Mouse (Mus musculus) retina, postnatal 7 days (tissue): Measurements from ENCODE around the gene Itpr3.

Source experiments
- DNase-seq: peaks from one replicate; pipeline ENCODE4 v3.0.0-alpha.2; 2012; ENCODE audit warnings: low read depth, low spot score

Itpr3 gene

DNA sequence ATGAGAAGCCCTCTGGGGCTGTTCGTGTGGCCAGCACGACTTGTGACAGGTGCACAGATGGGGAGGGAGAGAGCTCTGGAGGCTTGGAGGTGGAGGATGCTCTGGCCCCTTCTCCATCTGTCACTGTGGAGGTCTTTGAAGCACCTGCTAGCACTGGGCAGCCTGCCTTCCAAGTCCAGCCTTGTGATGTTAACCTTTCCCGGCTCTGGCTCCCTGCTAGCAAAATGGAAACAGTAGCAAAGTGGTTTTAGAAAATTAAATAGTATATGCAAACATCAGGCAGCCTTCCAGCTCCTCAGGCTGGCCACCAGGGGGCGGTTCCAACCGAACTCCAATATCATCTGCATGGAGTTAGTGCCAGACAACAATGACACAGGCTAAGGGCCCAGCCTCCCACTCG lies 14.5 kb downstream of the Itpr3 start:
- no peak for DNase-seq

DNA sequence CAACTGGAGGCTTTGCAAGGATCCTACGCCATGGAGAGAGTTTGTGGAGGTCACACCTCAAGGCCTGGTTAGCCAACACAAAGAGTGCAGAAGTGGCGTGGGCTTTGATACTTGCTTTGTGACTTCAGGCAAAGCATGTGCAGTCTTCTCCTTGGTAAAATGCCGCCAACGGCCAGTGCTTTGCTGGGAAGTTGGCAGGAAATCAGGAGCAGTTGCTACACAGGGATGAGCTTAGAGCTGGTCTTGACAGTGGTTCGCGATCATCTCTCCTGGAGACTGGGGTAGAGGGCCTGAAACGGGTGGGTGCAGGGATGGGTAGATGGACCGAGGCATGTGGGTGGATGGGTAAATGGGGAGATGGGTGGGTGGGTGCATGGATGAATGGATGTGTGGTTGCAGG lies 15.3 kb downstream of the Itpr3 start:
- DNase-seq = no peak

DNA sequence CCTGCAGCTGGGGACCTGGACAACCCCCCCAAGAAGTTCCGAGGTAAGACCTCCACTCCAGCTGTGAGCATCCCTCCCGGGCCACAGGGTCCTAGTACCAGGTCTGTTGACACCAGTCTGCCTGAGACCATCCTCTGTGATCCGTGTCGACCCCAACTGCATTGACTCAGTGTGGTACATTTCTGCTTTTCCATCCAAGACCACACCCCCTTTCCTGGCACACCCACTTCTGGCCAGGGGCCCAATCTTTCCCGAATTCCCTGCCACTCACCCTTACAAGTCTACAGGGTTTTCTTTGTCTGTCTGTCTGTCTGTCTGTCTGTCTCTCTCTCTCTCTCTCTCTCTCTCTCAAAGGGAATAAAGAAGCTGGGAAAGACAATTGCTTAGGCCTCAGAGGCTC lies 16.0 kb downstream of the Itpr3 start:
- DNase-seq = no peak

DNA sequence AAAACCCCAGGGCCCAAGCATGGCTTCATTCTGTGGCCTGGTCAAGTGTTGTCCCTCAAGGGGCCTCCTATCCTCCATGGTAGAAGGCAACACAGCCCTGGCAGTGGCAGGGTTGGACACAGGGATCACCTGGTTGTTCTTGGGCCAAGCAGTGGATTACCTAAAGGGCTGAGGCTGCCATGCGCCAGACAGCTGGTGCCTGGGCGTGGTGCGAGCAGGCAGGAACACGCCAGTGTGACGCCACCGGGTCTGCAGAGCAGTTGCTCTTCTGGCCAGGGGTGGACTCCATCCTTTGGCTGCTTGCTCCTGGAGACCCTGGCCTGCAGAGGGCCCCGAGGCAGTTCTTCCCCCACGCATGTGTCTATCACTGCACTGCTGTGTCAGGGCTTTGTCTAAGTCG lies 16.7 kb downstream of the Itpr3 start:
- DNase-seq = no peak

DNA sequence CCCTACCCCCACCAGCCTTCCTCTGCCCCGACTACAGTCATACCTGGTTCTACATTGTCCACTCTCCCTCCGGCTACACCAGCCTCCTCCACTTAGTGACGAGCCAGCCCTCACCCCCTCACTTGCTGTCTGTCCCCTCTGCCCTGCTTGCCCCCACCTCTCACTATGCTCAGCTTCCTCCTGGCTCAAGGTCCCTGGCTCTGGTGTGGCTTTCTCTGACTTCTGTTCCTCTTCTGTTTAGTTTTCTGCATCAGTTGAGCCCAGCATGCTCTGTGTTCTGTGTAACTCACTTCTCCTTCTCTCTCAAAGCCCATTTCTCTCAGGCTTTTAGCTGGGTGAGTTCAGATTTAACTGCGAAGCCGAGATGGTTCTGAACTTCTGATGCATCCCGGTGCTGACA lies 17.1 kb downstream of the Itpr3 start:
- no peak for DNase-seq

DNA sequence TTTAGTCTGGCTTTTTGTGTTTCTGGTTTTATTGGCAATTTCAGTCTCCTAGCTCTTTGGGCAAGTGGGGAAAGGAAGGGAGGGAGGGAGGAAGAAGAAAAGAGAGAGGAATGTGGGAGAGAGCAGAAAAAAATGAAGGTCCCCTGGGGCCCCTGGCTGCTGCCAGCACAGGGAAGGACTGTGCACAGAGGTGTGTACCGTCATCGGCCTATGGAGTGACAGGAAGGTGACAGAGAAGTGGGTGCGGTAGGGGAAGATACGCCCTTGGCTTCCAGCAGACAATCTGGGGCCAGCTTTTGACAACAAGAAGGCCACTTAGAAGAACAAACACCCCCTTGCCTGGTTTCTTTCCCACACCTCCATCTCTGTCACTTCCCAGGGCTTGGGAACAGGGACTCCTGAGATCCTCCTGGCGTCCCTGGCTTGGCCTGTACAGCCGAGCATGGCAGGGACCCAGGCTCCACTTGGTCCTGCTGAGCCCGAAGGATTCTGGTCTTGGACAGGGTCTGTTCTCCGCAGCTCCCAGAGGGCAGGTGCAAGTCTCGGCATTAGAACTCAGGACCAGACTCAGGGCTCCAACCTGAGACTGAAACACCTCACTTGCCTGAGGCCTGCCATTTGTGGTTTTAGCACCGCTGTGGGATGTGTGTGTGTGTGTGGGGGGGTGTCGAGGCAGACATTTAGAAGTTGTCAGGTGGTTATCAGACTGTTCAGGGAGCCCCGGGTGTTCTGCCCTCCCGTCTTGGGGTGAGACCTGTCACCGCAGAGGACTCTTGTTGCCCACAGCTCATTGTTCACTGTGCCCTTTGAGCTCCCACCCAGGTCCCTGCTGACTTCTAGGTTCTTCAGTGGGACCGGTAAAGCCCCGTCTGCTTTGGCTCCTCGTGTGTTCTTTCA lies 18.0 kb downstream of the Itpr3 start:
- DNase-seq = no peak

DNA sequence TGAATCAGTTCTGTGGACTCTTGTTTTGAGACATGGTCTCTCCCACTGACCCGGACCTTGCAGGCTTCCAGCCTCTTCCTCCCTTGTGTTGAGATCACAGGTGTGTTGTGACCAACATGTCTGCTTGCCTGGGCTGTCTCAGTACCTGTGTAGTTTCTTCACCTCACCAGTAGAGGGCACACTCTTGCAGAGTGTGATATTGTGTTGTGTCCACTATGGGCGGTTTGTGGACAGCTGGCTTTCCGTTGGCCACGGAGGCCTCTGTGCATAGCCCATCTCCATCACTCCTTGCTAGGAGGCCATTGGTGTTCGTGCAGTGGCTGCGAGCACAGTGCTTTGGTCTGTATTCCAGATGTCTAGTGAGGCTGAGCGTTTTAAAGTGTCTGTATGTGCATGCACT lies 20.0 kb downstream of the Itpr3 start:
- no peak for DNase-seq

DNA sequence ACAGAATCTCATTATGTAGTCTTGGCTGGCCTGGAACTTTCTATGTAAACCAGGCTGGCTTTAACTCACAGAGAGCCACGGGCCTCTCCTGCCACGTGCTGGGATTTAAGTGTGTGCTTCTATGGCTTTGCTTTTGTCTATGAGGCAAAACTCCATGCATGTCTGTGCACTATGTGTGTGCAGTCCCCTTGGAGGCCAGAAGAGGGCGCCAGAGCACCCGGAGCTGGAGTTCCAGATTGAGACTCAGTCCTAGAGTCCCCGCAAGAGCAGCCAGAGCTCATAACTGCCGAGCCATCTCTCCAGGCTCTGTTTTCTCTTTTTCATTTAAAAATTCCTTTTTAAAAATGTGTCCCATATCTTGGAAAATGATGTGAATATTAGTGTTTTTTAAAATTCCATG lies 20.8 kb downstream of the Itpr3 start:
- DNase-seq = no peak

DNA sequence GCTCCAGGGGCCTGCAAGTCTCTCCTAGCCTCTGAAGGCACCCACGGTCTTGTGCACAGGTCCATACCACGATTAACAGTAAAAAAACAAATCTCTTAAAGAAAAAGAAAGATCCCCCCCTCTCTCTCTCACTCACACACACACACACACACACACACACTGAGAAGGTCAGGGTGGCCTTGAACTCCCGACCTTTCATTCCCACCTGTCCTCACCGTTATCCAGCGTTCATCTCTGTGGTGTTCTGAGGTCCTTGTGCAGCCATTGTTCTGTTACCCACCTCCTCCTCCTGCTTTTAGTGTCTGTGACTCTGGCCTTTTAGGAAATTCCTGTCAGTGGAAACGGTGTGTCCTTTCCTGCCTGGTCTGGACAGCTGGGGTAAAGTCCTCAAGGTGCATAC lies 21.4 kb downstream of the Itpr3 start:
- DNase-seq = no peak

DNA sequence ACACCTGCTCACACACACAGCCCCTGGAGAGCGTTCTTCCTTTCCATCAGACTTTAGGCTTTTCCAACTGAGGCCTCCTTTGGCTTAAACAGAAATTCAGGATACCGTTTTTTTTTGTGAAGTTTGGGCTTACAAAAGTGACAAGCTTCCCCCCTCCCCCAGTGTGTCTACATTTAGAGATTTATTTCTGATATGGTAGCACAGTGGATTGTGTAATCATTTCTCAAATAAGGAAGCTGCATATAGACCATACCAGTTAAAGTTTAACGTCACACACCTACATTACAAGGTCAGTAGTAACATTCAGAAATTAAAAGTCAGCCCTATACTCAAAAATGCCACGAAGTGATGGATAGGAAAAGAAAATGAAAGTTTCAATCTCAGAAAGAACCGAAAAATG lies 24.8 kb downstream of the Itpr3 start:
- no peak for DNase-seq

DNA sequence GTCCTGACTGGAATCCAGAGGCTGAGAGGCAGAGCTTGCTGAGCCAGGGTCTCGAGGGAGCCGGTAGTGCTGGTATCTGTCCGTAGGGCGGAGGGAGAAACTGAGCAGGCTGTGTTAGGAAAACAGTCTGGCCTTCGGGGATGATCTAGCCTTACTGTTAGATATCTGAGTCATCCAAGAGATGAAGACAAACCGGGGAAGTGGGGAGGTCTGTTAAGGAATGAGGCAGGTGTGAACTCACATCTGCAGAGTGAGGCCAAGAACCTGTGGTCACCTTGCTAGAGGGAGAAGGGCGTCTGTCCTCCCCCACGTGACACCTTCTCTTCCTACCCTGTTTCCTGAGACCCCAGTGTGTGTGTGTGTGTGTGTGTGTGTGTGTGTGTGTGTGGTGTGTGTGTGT lies 25.7 kb downstream of the Itpr3 start:
- no peak for DNase-seq

DNA sequence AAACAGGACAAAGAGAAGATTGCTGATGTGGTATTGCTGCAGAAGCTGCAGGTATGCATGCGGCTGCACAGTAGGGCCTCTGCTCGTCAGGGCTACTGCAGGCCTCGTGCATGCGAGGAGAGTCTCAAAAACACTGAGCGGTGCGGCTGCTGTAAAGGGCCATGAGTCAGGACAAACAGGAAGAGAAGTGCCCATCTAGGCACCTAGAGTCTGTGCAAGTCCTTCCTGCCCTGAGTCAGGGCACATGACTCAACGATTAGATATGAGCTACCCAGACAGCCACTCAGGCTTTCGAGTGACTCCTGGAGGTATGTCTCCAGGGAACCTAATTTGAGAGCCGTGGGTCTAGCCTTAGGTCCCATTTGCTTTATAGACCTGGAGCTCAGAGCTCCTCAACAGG lies 26.5 kb downstream of the Itpr3 start:
- no peak for DNase-seq

DNA sequence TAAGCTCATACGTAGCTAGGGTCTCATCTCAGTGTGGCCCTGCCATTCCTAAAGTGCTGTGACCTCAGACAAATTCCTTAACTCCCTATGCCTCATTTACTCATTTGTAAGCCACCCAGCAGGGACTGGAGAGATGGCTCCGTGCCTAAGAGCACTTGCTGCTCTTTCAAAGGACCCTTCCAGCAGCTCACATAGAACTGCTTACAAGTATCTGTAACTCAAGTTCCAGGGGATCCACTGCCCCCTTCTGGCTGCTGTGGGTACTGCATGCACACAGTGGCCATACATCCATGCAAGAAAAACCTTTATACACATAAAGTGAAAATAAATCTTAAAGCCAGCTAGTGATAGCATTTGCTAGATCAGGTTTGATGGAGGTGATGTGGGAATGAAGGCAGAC lies 28.6 kb downstream of the Itpr3 start:
- peak; percentile 28 for DNase-seq

DNA sequence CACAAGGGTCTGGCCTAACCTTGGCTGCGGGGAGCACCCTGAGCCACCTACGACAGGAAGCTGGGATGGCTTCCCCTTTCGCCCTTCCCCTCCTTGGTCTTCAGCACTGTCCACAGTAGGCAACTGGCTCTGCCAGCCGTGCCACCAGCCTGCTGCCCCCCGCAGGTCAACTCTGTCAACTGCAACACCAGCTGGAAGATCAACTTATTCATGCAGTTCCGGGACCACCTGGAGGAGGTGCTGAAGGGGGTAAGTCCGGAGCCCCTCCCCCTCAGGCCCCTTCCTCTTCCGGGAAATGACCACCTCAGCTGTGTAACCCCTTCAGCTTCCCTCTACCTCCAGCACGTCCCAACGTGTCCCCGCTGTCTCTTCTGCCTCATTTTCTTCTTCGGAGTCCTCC lies 30.3 kb downstream of the Itpr3 start:
- DNase-seq = peak; percentile 13

DNA sequence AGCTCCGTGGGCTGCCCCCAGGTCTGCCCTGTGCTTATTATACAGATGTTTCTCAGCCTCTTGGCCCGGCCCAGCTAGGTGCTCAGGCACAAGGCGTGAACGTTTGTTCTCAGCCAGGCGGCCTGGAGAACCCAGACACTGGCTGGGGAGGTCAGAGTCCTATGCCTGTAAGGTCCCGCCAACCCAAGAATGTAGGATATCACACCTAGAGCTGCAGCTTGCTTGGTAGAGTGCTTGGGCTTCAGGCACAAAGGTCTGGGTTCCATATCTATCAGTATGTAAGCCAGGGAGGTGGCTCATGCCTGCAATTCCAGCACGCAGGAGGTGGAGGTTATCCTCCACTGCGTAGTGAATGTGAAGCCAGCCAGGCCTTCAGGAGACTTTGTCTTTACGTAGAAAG lies 33.0 kb downstream of the Itpr3 start:
- DNase-seq = no peak

DNA sequence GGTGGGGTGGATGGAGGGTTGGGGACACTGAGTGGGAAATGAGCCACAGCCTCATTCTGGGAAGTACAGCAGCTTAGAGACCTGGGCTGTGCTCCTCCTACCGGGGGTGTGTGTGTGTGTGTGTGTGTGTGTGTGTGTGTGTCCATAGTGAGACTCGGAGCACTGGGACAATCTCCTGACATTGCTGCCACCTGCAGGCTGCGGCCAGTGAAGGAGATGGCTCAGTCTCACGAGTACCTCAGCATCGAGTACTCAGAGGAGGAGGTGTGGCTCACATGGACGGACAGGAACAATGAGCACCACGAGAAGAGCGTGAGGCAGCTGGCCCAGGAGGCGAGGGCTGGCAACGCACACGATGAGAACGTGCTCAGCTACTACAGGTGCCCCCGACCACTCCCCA lies 38.6 kb downstream of the Itpr3 start:
- peak; percentile 40 for DNase-seq

DNA sequence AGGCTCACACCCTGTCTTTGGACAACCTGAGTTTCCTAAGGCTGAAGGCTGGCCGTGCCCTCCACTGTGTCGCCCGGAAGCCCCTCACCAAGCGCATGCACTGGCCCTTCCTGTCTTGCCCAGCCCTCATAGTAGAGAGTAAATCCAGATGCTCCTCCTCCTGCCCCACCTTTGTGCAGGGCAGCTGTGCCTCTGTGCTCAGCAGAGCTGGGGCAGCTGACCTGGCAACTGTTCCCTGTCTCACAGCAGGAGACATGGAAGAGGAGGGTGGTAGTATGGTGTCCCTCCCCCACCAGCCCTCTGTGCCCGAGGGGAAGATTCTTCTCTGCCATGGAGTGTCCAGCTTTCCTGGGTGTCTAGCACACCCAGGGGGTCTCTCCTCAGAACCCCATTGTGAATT lies 44.6 kb downstream of the Itpr3 start:
- DNase-seq = no peak

DNA sequence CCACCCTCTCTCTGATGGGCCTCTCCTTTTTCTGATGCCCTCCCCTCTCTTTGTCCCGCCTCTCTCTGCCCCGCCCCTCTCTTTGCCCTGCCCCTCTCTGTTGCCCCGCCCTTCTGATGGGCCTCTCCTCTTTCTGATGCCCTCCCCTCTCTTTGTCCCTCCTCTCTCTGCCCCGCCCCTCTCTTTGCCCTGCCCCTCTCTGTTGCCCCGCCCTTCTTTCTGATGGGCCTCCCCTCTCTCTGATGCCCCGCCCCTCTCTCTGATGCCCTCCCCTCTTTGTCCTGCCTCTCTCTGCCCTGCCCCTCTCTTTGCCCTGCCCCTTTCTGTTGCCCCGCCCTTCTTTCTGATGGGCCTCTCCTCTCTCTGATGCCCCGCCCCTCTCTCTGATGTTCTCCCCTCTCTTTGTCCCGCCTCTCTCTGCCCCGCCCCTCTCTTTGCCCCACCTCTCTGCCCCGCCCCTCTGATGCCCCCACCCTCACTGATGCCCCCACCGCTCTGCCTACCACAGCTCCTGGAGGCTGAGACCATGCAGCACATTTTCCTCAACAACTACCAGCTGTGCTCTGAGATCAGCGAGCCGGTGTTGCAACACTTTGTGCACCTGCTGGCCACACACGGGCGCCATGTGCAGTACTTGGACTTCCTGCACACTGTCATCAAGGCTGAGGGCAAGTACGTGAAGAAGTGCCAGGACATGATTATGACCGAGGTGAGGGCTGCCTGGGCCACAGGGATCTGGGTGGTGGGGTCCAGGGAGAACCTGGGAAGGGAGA lies 48.8 kb downstream of the Itpr3 start:
- no peak for DNase-seq

DNA sequence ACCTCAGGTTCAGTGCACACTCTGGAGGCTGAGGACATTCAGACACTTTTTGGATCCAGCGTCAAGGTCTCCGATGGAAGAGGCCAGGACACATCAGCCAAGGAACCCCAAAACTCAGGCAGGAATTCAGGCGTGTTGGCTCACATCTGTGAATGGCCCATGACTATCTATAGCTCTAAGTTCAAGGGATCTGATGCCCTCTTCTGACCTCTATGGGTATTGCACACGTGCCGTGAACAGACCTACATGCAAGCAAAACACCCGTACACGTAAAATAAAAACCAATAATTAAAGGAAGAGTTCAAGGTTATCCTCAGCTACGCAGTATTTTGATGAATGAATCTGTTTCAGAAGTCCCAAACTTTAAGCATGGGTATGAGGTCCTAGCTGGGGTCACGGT lies 49.6 kb downstream of the Itpr3 start:
- DNase-seq = no peak

DNA sequence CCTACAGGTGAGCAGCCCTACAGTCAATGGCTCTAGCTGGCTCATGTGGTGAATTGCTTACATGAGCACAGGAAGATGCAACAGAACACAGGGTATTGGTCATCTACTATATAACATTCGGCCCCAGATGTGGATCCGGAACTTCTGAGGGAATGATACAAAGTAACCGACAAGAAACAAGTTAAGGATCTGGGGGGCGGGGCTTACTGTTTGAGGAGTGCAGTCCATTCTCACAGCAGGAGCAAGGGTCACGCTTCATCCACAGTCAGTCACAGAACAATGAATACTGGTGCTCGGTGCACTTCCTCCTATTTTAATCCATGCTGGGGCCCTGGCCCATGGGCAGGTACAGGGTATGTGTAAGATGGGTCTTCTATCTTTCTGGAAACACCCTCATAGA lies 50.8 kb downstream of the Itpr3 start:
- DNase-seq = no peak

DNA sequence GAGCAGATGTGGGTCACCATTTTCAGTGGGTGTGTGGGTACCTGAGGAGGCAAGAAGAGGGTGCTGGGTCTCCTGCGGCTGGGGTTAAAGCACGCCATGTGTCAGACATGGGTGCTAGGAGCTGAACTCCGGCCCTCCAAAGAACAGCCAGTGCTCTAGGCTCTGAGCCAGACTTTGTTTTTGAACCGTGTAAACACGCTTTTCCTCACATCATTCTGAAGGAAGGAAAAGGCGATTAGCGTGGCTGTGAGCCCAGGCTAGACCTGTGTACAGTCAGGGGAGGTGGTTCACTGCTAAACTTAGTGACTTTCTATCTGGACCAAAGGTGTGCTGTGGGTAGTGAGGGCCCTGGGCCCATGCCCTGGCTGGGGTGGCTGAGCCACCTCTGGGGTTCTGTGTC lies 53.0 kb downstream of the Itpr3 start:
- DNase-seq = no peak

DNA sequence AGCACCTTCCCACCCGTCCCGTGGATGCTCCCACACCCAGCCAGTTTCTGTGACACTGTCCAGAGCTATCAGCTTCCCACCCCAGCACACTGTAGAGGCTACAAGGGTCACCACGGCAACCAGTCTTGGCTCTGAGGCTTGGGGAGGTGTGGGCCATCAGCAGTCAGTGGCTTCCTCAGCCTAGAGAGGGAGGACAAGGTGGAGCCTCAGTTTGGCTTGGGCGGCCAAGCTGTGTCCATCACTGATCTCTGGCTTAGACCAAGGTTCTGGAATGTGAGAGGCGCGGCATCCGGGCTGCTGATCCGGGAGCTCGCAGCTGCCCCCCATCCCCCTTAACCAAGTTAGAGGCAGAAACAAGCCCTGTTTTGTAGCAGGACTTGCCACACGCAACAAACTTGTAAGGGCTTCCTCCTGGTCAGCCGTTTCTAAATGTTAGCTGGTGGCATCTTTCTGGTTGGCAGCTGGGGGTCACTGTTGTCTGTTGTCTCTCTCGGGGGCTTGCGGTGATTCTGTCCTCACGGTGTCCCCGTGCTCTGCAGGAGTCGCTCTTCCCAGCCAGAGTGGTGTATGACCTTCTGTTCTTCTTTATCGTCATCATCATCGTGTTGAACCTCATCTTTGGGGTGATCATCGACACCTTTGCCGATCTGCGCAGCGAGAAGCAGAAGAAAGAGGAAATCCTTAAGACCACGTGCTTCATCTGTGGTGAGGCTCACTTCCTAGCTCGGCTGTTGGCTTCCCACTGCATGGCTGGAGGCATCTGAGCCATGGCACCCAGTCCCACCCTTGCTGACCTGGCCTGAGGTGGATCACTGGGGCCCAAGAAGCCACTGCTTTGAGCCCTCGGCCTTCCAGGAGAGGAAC lies 61.8 kb downstream of the Itpr3 start:
- DNase-seq = no peak
